Mouse (Mus musculus) ovary, postnatal 14 days (tissue): ENCODE results near the gene Htr5b.

ENCODE experiments used
- DNase-seq: peaks from one replicate; pipeline ENCODE4 v3.0.0; 2022; ENCODE audit warnings: low spot score

The Htr5b gene

GRCm38 (mm10) chr1:121486803-121487202, 41.5 kb downstream of the Htr5b start:
- no peak for DNase-seq

- DNase-seq: no peak
These were observed 45.2 kb downstream of the Htr5b start for GRCm38 (mm10) chr1:121483091-121483490.

- DNase-seq: no peak
These were observed 48.9 kb downstream of the Htr5b start for GRCm38 (mm10) chr1:121479403-121479802.

GRCm38 (mm10) chr1:121478284-121478980, 49.8 kb downstream of the Htr5b start:
- no peak for DNase-seq

- DNase-seq: no peak
These were observed 50.5 kb downstream of the Htr5b start for GRCm38 (mm10) chr1:121477716-121478115.

- DNase-seq: no peak
These were observed 56.8 kb downstream of the Htr5b start for GRCm38 (mm10) chr1:121471503-121471902.

- no peak for DNase-seq
These were observed 60.0 kb downstream of the Htr5b start for GRCm38 (mm10) chr1:121468271-121468670.

GRCm38 (mm10) chr1:121466276-121466675, 62.0 kb downstream of the Htr5b start:
- DNase-seq: no peak

- no peak for DNase-seq
These were observed 64.5 kb downstream of the Htr5b start for GRCm38 (mm10) chr1:121463806-121464205.

GRCm38 (mm10) chr1:121462643-121463042, 65.6 kb downstream of the Htr5b start:
- no peak for DNase-seq

- DNase-seq: no peak
These were observed 66.4 kb downstream of the Htr5b start for GRCm38 (mm10) chr1:121461895-121462294.

- no peak for DNase-seq
These were observed 68.2 kb downstream of the Htr5b start for GRCm38 (mm10) chr1:121460077-121460476.
